Comparison of ENCODE assay signal across 8 mouse cellular contexts in genomic region chr19:10634106-10634871, GRCm38 (mm10). TPM values are rescaled to one million over a fixed set of nuclear protein-coding genes. Genes with fewer than 3 reads are reported as not detected.
A peak's percentile ranks its signal among the peaks of the same experiment; 100 is the strongest.
DNase-seq lines count a peak whose midpoint lies in the region; ATAC-seq and TF ChIP-seq lines count a peak whose summit lies in the region.

TSS of gene Vwce (plus strand) at chr19:10634213.

- H3K4me2 ChIP-seq in embryonic facial prominence, embryonic 13.5 days: peak within 1 kb of the TSS; percentile 81
- peak within 1 kb of the TSS; percentile 98 for H3K4me2 ChIP-seq in heart, embryonic 15.5 days
- peak within 1 kb of the TSS; percentile 93 for H3K4me2 ChIP-seq in kidney, postnatal 0 days (ENCODE audit: low read length)
- H3K4me2 ChIP-seq in liver, embryonic 11.5 days: peak within 1 kb of the TSS; percentile 99

- H3K27me3 ChIP-seq in embryonic facial prominence, embryonic 13.5 days: no peaks in the 10 kb centered on the region
- H3K27me3 ChIP-seq in heart, embryonic 15.5 days: no peaks in the 10 kb centered on the region
- H3K27me3 ChIP-seq in kidney, postnatal 0 days (ENCODE audit: insufficient read depth, low read length): no peaks in the 10 kb centered on the region
- no peaks in the 10 kb centered on the region for H3K27me3 ChIP-seq in liver, embryonic 11.5 days (replicated peaks; ENCODE audit: control insufficient read depth, insufficient read depth, low read length)

- H3K36me3 ChIP-seq in embryonic facial prominence, embryonic 13.5 days: peaks cover 12% of the 10 kb centered on the region
- peaks cover 11% of the 10 kb centered on the region for H3K36me3 ChIP-seq in heart, embryonic 15.5 days
- peaks cover 12% of the 10 kb centered on the region for H3K36me3 ChIP-seq in kidney, postnatal 0 days (ENCODE audit: insufficient read depth, low read length)
- peaks cover 14% of the 10 kb centered on the region for H3K36me3 ChIP-seq in liver, embryonic 11.5 days (ENCODE audit: control insufficient read depth, insufficient read depth, low read length)

- H3K9me3 ChIP-seq in embryonic facial prominence, embryonic 13.5 days: no peaks in the 10 kb centered on the region
- no peaks in the 10 kb centered on the region for H3K9me3 ChIP-seq in heart, embryonic 15.5 days (replicated peaks)
- H3K9me3 ChIP-seq in kidney, postnatal 0 days (replicated peaks; ENCODE audit: low read length): no peaks in the 10 kb centered on the region
- no peaks in the 10 kb centered on the region for H3K9me3 ChIP-seq in liver, embryonic 11.5 days (ENCODE audit: control insufficient read depth, low read length)

- peak; percentile 45; the same call in 1 of the 2 replicates for TF ChIP-seq CTCF in kidney, postnatal 0 days (IDR thresholded peaks at IDR 0.05; ENCODE audit: low read depth)

- peaks cover 17% of the 10 kb centered on the region for H3K4me1 ChIP-seq in embryonic facial prominence, embryonic 13.5 days
- H3K4me1 ChIP-seq in heart, embryonic 15.5 days (replicated peaks): peaks cover 17% of the 10 kb centered on the region
- peaks cover 6% of the 10 kb centered on the region; the same call in 1 of the 2 replicates for H3K4me1 ChIP-seq in kidney, postnatal 0 days (replicated peaks; ENCODE audit: insufficient read depth, low read length)
- peaks cover 28% of the 10 kb centered on the region for H3K4me1 ChIP-seq in liver, embryonic 11.5 days (replicated peaks; ENCODE audit: control insufficient read depth, insufficient read depth, low read length)

- H3K4me3 ChIP-seq in embryonic facial prominence, embryonic 13.5 days: peak within 1 kb of the TSS; percentile 50
- H3K4me3 ChIP-seq in heart, embryonic 15.5 days: peak within 1 kb of the TSS; percentile 54
- H3K4me3 ChIP-seq in kidney, postnatal 0 days (replicated peaks; ENCODE audit: low read depth, low read length): peak within 1 kb of the TSS; percentile 36
- peak within 1 kb of the TSS; percentile 70 for H3K4me3 ChIP-seq in liver, embryonic 11.5 days (ENCODE audit: low read depth, low read length)

- peak within 1 kb of the TSS; percentile 77 for H3K9ac ChIP-seq in embryonic facial prominence, embryonic 13.5 days
- peak within 1 kb of the TSS; percentile 66 for H3K9ac ChIP-seq in heart, embryonic 15.5 days
- peak within 1 kb of the TSS; percentile 59 for H3K9ac ChIP-seq in kidney, postnatal 0 days (ENCODE audit: low read depth, low read length)
- H3K9ac ChIP-seq in liver, embryonic 11.5 days (ENCODE audit: low read depth, low read length): peak within 1 kb of the TSS; percentile 88

- H3K27ac ChIP-seq in embryonic facial prominence, embryonic 13.5 days: peak within 1 kb of the TSS; percentile 44
- H3K27ac ChIP-seq in heart, embryonic 15.5 days: no peak within 1 kb of the TSS; the same call in 1 of the 2 replicates
- H3K27ac ChIP-seq in kidney, postnatal 0 days: peak within 1 kb of the TSS; percentile 43
- peak within 1 kb of the TSS; percentile 83 for H3K27ac ChIP-seq in liver, embryonic 11.5 days (ENCODE audit: low read depth, low read length)

- WGBS in embryonic facial prominence, embryonic 13.5 days: 2% methylated on average over 32 of the region's 32 CpGs
- 2% methylated on average over 32 of the region's 32 CpGs for WGBS in heart, embryonic 15.5 days
- WGBS in kidney, postnatal 0 days: 2% methylated on average over 32 of the region's 32 CpGs
- 2% methylated on average over 32 of the region's 32 CpGs for WGBS in liver, embryonic 11.5 days

- peak; percentile 13 to 20 for DNase-seq in urinary bladder, postnatal 36 days (ENCODE audit: low spot score in 2 of 2)
- no peak for DNase-seq in urinary bladder, postnatal 4 days (ENCODE audit: low spot score in 2 of 2)
- DNase-seq in kidney, postnatal 0 days (ENCODE audit: low spot score): peak; percentile 64
- peak; percentile 74 for DNase-seq in liver, embryonic 11.5 days (ENCODE audit: low spot score)
- peak; percentile 68 for DNase-seq in neural tube, embryonic 10.5 days (ENCODE audit: extremely low spot score, low spot score)
- DNase-seq in thymus, postnatal 0 days (ENCODE audit: low spot score): peak; percentile 58

- ATAC-seq in embryonic facial prominence, embryonic 13.5 days (ENCODE audit: insufficient number of reproducible peaks, insufficient read depth, low FRiP score, low TSS enrichment, low read depth): peak; percentile 65
- ATAC-seq in heart, embryonic 15.5 days (replicated peaks; ENCODE audit: insufficient number of reproducible peaks, insufficient read depth, low FRiP score, low read depth): peak; percentile 63
- ATAC-seq in kidney, postnatal 0 days (replicated peaks; ENCODE audit: low FRiP score, low read depth): peak; percentile 76
- ATAC-seq in liver, embryonic 11.5 days (replicated peaks; ENCODE audit: low FRiP score): peak; percentile 89

RNA-seq across cellular contexts. Expression of gene Vwce, which starts in this region (rescaled TPM):
- 3.1 and 3.8 TPM in 2 replicates for polyA plus RNA-seq in embryonic facial prominence, embryonic 13.5 days (2015; fragmentation: Nextera tagmentation; extraction: Ambion mirVana)
- 0.82 and 1.5 TPM in 2 replicates for polyA plus RNA-seq in heart, embryonic 15.5 days (2015; fragmentation: Nextera tagmentation; extraction: Ambion mirVana)
- polyA plus RNA-seq in kidney, postnatal 0 days (2015; fragmentation: Nextera tagmentation; extraction: Ambion mirVana): 2.7 and 3.0 TPM in 2 replicates
- 7.8 and 10.4 TPM in 2 replicates for polyA plus RNA-seq in liver, embryonic 11.5 days (2014; fragmentation: Nextera tagmentation; extraction: Ambion mirVana)
- 1.2 and 2.2 TPM in 2 replicates for polyA plus RNA-seq in thymus, postnatal 0 days (2015; fragmentation: Nextera tagmentation; extraction: Ambion mirVana)

Comparison
In these comparisons a context has a peak if more than half of its experiments do, and no peak if none do; other contexts are left out.
1. DNase-seq: peak in urinary bladder, postnatal 36 days (2 of 2), kidney, postnatal 0 days (single experiment), liver, embryonic 11.5 days (single experiment), neural tube, embryonic 10.5 days (single experiment) and thymus, postnatal 0 days (single experiment); none in urinary bladder, postnatal 4 days (0 of 2).
2. Peak in every context shown above with its lines, with median percentiles within 50 percentile points of each other: ATAC-seq, H3K4me2 ChIP-seq, H3K4me3 ChIP-seq and H3K9ac ChIP-seq.